22 mouse cellular contexts compared by ENCODE assay signal in genomic region chr7:19104486-19104885, GRCm38 (mm10). TPM values are rescaled to one million over a fixed set of nuclear protein-coding genes. Genes with fewer than 3 reads are reported as not detected.
DNase-seq lines count a peak whose midpoint lies in the region; ATAC-seq and TF ChIP-seq lines count a peak whose summit lies in the region.
"Had no signal": no experiment of that assay in that cellular context is flagged by ENCODE, and none has a peak within 500 bp of the region (broad histone marks: within the 10 kb centered on the region; RNA-seq: fewer than 3 reads in every experiment).

No protein-coding gene starts in this region.

- no peaks in the 10 kb centered on the region for H3K9me3 ChIP-seq in CH12.LX (replicated peaks; ENCODE audit: low read length)
- no peaks in the 10 kb centered on the region for H3K9me3 ChIP-seq in MEL (replicated peaks; ENCODE audit: insufficient read depth, low read length)
- H3K9me3 ChIP-seq: G1E had no signal

- dilution Hi-C loops in CH12.LX (cut with MboI; ENCODE audit: extremely low pct_ligation_motif_present, extremely low pct_unique_long_range_greater_than_20kb, low sequenced_read_pairs), result no loop called here

- TF ChIP-seq RAD21 in CH12.LX (IDR thresholded peaks at IDR 0.05; ENCODE audit: low read depth, low read length) (no peak), MEL (IDR thresholded peaks at IDR 0.05; ENCODE audit: low read depth, low read length) (no peak)

- no peak overlapping the region for H3K9ac ChIP-seq in CH12.LX (ENCODE audit: insufficient read depth, low read depth)
- no peak overlapping the region for H3K9ac ChIP-seq in MEL (ENCODE audit: control insufficient read depth, low read depth, low read length, poor library complexity, severe bottlenecking)

- H3K4me3 ChIP-seq in CH12.LX (replicated peaks in 1 of 3; ENCODE audit: low read depth in 2 of 3, low read length in 2 of 3, poor library complexity in 1 of 3) (no peak overlapping the region), MEL (ENCODE audit: control insufficient read depth in 1 of 2, insufficient read depth in 1 of 2, low read depth in 2 of 2, low read length in 2 of 2) (no peak overlapping the region)

- no peak for ATAC-seq in granulocyte monocyte progenitor cell, adult 5-6 weeks (replicated peaks; ENCODE audit: poor library complexity, severe bottlenecking)
- ATAC-seq: activated CD4-positive, CD25-positive, alpha-beta regulatory T cell, adult 4 months; CD4-positive, CD25-positive, alpha-beta regulatory T cell, adult 4 months; Patski had no signal

- TF ChIP-seq CTCF in CH12.LX (conservative IDR thresholded peaks at IDR 0.05 in 1 of 2, IDR thresholded peaks at IDR 0.05 in 1 of 2; ENCODE audit: low read depth in 2 of 2, low read length in 2 of 2) (no peak), MEL (IDR thresholded peaks at IDR 0.05 in 2 of 3, conservative IDR thresholded peaks at IDR 0.05 in 1 of 3; ENCODE audit: control insufficient read depth in 1 of 3, insufficient read depth in 1 of 3, low read depth in 2 of 3, low read length in 3 of 3, poor library complexity in 1 of 3, severe bottlenecking in 1 of 3) (no peak)

- in situ Hi-C loops in CH12.LX (cut with MboI; ENCODE audit: low pct_ligation_motif_present, low pct_unique_long_range_greater_than_20kb, low sequenced_read_pairs), result no loop called here

- H3K36me3 ChIP-seq in CH12.LX (replicated peaks in 1 of 2; ENCODE audit: control insufficient read depth in 1 of 2, insufficient read depth in 1 of 2, low read length in 1 of 2) (no peaks in the 10 kb centered on the region), MEL (ENCODE audit: control insufficient read depth in 1 of 2, insufficient read depth in 2 of 2, low read length in 2 of 2) (no peaks in the 10 kb centered on the region)
- H3K36me3 ChIP-seq: G1E had no signal

- TF ChIP-seq EP300 in CH12.LX (IDR thresholded peaks at IDR 0.05; ENCODE audit: low read length), result no peak
- TF ChIP-seq EP300 in MEL (IDR thresholded peaks at IDR 0.05; ENCODE audit: low read depth in 1 of 2, low read length in 2 of 2), result no peak

- H3K27ac ChIP-seq in CH12.LX (ENCODE audit: insufficient read depth, low read depth), result no peak overlapping the region
- no peak overlapping the region for H3K27ac ChIP-seq in MEL (ENCODE audit: control insufficient read depth, low read depth, low read length)

- H3K79me2 ChIP-seq in CH12.LX (replicated peaks; ENCODE audit: control insufficient read depth, extremely low read depth, insufficient read depth, poor library complexity, severe bottlenecking) (no peaks in the 10 kb centered on the region), MEL (ENCODE audit: control insufficient read depth, insufficient read depth, low read length, poor library complexity) (no peaks in the 10 kb centered on the region)

- H3K27me3 ChIP-seq in CH12.LX (replicated peaks) (peaks cover 89% of the 10 kb centered on the region), MEL (ENCODE audit: control insufficient read depth in 1 of 2, insufficient read depth in 2 of 2, low read length in 2 of 2) (peaks cover 0 to 3% of the 10 kb centered on the region in 2 experiments; a peak in 1 of 4 replicates)
- H3K27me3 ChIP-seq: Patski had no signal

- H3K4me2 ChIP-seq in CH12.LX (ENCODE audit: insufficient read depth, low read depth, poor library complexity, severe bottlenecking), result no peak overlapping the region

- H3K4me1 ChIP-seq in CH12.LX (ENCODE audit: control insufficient read depth in 1 of 2, insufficient read depth in 2 of 2) (peaks cover 4 to 11% of the 10 kb centered on the region in 2 experiments), MEL (ENCODE audit: control insufficient read depth in 1 of 2, insufficient read depth in 2 of 2, low read length in 2 of 2) (peaks cover 0 to 4% of the 10 kb centered on the region in 2 experiments; a peak in 1 of 4 replicates)

- DNase-seq in CH12.LX (ENCODE audit: extremely low read depth) (no peak), MEL (ENCODE audit: low read depth, low spot score) (no peak)
- DNase-seq in left cerebral cortex, adult 18-20 months (ENCODE audit: low spot score in 2 of 2), result no peak
- DNase-seq: adrenal gland, adult 8-10 months; adrenal gland, postnatal 10 days; adrenal gland, postnatal 14 days; adrenal gland, postnatal 25 days; adrenal gland, postnatal 36 days; B cell, adult 2 months; cerebellum, adult 11 months; cerebellum, adult 11-12 months; cerebellum, adult 18-20 months; cerebellum, adult 2 months; cerebellum, adult 8-10 months had no signal

- TF ChIP-seq POLR2A in CH12.LX (IDR thresholded peaks at IDR 0.05; ENCODE audit: low read depth, low read length), result no peak
- no peak for TF ChIP-seq POLR2A in MEL (IDR thresholded peaks at IDR 0.05; ENCODE audit: control insufficient read depth in 1 of 2, insufficient read depth in 1 of 2, low read depth in 1 of 2, low read length in 2 of 2, poor library complexity in 1 of 2)

TF ChIP-seq in CH12.LX, 34 proteins besides CTCF, POLR2A, EP300 and RAD21:
- TF ChIP-seq MAX (IDR thresholded peaks at IDR 0.05; ENCODE audit: low read length) (peak; percentile 48; the same call in 1 of the 2 replicates), NELFE (IDR thresholded peaks at IDR 0.05; ENCODE audit: low read depth, low read length) (no peak), BHLHE40 (IDR thresholded peaks at IDR 0.05; ENCODE audit: low read depth, low read length) (peak; percentile 91)

TF ChIP-seq in MEL, 35 proteins besides CTCF, POLR2A, EP300 and RAD21:
- TF ChIP-seq BHLHE40 (IDR thresholded peaks at IDR 0.05; ENCODE audit: borderline replicate concordance, low read depth, low read length) (peak; percentile 43; the same call in 1 of the 2 replicates), MEF2A (IDR thresholded peaks at IDR 0.05; ENCODE audit: extremely low read depth, insufficient replicate concordance, low read depth, low read length, poor library complexity, severe bottlenecking) (no peak)
TF ChIP-seq in MEL: peak in this region for 1.

RNA-seq across cellular contexts. Expression of gene Six5, which starts 10.1 kb away (rescaled TPM):
- total RNA-seq in CH12.LX (2012; rRNA removed) (1.3 and 1.8 TPM in 2 replicates), CH12.LX (2014; rRNA removed) (0.16 TPM in 2 replicates), MEL (2012; rRNA removed) (2.7 and 3.0 TPM in 2 replicates)
- polyA plus RNA-seq in CH12.LX (2012; ENCODE audit: insufficient read length, low read depth) (0.25 and 0.33 TPM in 2 replicates), MEL (2012; ENCODE audit: insufficient read depth in 1 of 2, insufficient read length in 2 of 2, low read depth in 1 of 2, low replicate concordance in 2 of 2, missing spikeins in 1 of 2) (1 to 10 TPM in 1 of 2 experiments, not detected in 1; 7.7 TPM)
- 1 to 10 TPM; 2.3 to 3.0 TPM for total RNA-seq in left cerebral cortex, adult 18-20 months (2021)
- total RNA-seq in granulocyte monocyte progenitor cell, adult 5-6 weeks (2014; fragmentation: Nextera tagmentation), result 4.0 and 8.1 TPM in 2 replicates
- 1.6 and 2.7 TPM in 2 replicates for total RNA-seq in granulocyte monocyte progenitor cell, adult 5-6 weeks (2017)

RNA-seq across cellular contexts. Expression of gene Gm4969, which starts 13.7 kb away (rescaled TPM):
- total RNA-seq in CH12.LX (2012; rRNA removed), result 0.08 TPM in 1 of 2 replicates, not detected in the other
- total RNA-seq in CH12.LX (2014; rRNA removed), result not detected in 2 replicates
- polyA plus RNA-seq in CH12.LX (2012; ENCODE audit: insufficient read length, low read depth), result not detected in 2 replicates
- total RNA-seq in MEL (2012; rRNA removed), result not detected in 2 replicates
- not detected for polyA plus RNA-seq in MEL (2012; ENCODE audit: insufficient read depth in 1 of 2, insufficient read length in 2 of 2, low read depth in 1 of 2, low replicate concordance in 2 of 2, missing spikeins in 1 of 2)
- total RNA-seq in left cerebral cortex, adult 18-20 months (2021), result under 1 TPM; 0.16 to 0.40 TPM
- 0.71 TPM in 1 of 2 replicates, not detected in the other for total RNA-seq in granulocyte monocyte progenitor cell, adult 5-6 weeks (2014; fragmentation: Nextera tagmentation)
- 0.05 TPM in 1 of 2 replicates, not detected in the other for total RNA-seq in granulocyte monocyte progenitor cell, adult 5-6 weeks (2017)
- total RNA-seq: adrenal gland, adult 18-20 months; adrenal gland, adult 2 months; adrenal gland, adult 8-10 months; adrenal gland, postnatal 36 days had no signal
- polyA plus RNA-seq: activated CD4-positive, CD25-positive, alpha-beta regulatory T cell, adult 4 months; C2C12; CD4-positive, CD25-positive, alpha-beta regulatory T cell, adult 4 months; G1E had no signal

RNA-seq across cellular contexts. Expression of gene Fbxo46, which starts 15.2 kb away (rescaled TPM):
- total RNA-seq in CH12.LX (2012; rRNA removed), result 11.6 and 12.5 TPM in 2 replicates
- total RNA-seq in CH12.LX (2014; rRNA removed), result 3.5 and 4.0 TPM in 2 replicates
- 4.8 and 6.1 TPM in 2 replicates for polyA plus RNA-seq in CH12.LX (2012; ENCODE audit: insufficient read length, low read depth)
- 11.5 and 13.7 TPM in 2 replicates for total RNA-seq in MEL (2012; rRNA removed)
- polyA plus RNA-seq in MEL (2012; ENCODE audit: insufficient read depth in 1 of 2, insufficient read length in 2 of 2, low read depth in 1 of 2, low replicate concordance in 2 of 2, missing spikeins in 1 of 2), result 10 to 100 TPM in 1 of 2 experiments, not detected in 1; 10.1 TPM
- 10 to 100 TPM; 13.6 to 15.6 TPM for total RNA-seq in left cerebral cortex, adult 18-20 months (2021)
- total RNA-seq in granulocyte monocyte progenitor cell, adult 5-6 weeks (2014; fragmentation: Nextera tagmentation), result 3.1 and 4.9 TPM in 2 replicates
- 4.7 and 5.4 TPM in 2 replicates for total RNA-seq in granulocyte monocyte progenitor cell, adult 5-6 weeks (2017)

RNA-seq across cellular contexts. Expression of gene Dmpk, which starts 20.8 kb away (rescaled TPM):
- total RNA-seq in CH12.LX (2012; rRNA removed) (0.17 and 0.30 TPM in 2 replicates), CH12.LX (2014; rRNA removed) (0.36 TPM in 1 of 2 replicates, not detected in the other), MEL (2012; rRNA removed) (4.1 and 5.4 TPM in 2 replicates)
- polyA plus RNA-seq in CH12.LX (2012; ENCODE audit: insufficient read length, low read depth) (0.27 and 0.56 TPM in 2 replicates), MEL (2012; ENCODE audit: insufficient read depth in 1 of 2, insufficient read length in 2 of 2, low read depth in 1 of 2, low replicate concordance in 2 of 2, missing spikeins in 1 of 2) (10 to 100 TPM in 1 of 2 experiments, not detected in 1; 29.3 TPM)
- 10 to 100 TPM; 26.6 to 32.0 TPM for total RNA-seq in left cerebral cortex, adult 18-20 months (2021)
- total RNA-seq in granulocyte monocyte progenitor cell, adult 5-6 weeks (2014; fragmentation: Nextera tagmentation), result 0.32 TPM in 1 of 2 replicates, not detected in the other
- 1.0 TPM in 1 of 2 replicates, not detected in the other for total RNA-seq in granulocyte monocyte progenitor cell, adult 5-6 weeks (2017)
- polyA plus RNA-seq: activated CD4-positive, CD25-positive, alpha-beta regulatory T cell, adult 4 months had no signal

RNA-seq across cellular contexts. Expression of gene Dmwd, which starts 28.5 kb away (rescaled TPM):
- total RNA-seq in CH12.LX (2012; rRNA removed) (not detected in 2 replicates), CH12.LX (2014; rRNA removed) (not detected in 2 replicates), MEL (2012; rRNA removed) (18.3 and 19.4 TPM in 2 replicates)
- polyA plus RNA-seq in CH12.LX (2012; ENCODE audit: insufficient read length, low read depth) (not detected in 2 replicates), MEL (2012; ENCODE audit: insufficient read depth in 1 of 2, insufficient read length in 2 of 2, low read depth in 1 of 2, low replicate concordance in 2 of 2, missing spikeins in 1 of 2) (10 to 100 TPM; 51.5 to 70.3 TPM)
- total RNA-seq in left cerebral cortex, adult 18-20 months (2021), result 100 to 1,000 TPM; 143 TPM
- total RNA-seq in granulocyte monocyte progenitor cell, adult 5-6 weeks (2014; fragmentation: Nextera tagmentation), result 2.2 and 4.9 TPM in 2 replicates
- total RNA-seq in granulocyte monocyte progenitor cell, adult 5-6 weeks (2017), result 0.99 and 3.4 TPM in 2 replicates
- polyA plus RNA-seq: activated CD4-positive, CD25-positive, alpha-beta regulatory T cell, adult 4 months; CD4-positive, CD25-positive, alpha-beta regulatory T cell, adult 4 months had no signal

Comparison
In these comparisons a context has a peak if more than half of its experiments do, and no peak if none do; other contexts are left out.
1. Of the 35 proteins assayed by ChIP-seq in both MEL and CH12.LX: peak only in MEL: none; only in CH12.LX: MAX; in both: BHLHE40; in neither: 33.